Mouse (Mus musculus) thymus, adult 2 months (tissue): Measurements from ENCODE around the gene Med12l. TPM values are rescaled to one million over a fixed set of nuclear protein-coding genes. Genes with fewer than 3 reads are reported as not detected.
"Not testable (repeated sequence)": the region's sequence is repeated elsewhere in the genome, so short reads cannot be mapped to it uniquely, and the experiment has no call there.

Experiments
- DNase-seq: peaks from one replicate; pipeline ENCODE4 v3.0.0; 2021
- H3K27ac ChIP-seq: fragments of 200-500 bp; 2 replicates; pipeline ENCODE4 v1.5.1; 2012; ENCODE audit warnings: low read length, control low read depth; ENCODE audit not compliant: control insufficient read depth, insufficient read depth
- H3K27me3 ChIP-seq: fragments of 200-500 bp; 2 replicates; pipeline ENCODE4 v1.6.1; 2012; ENCODE audit warnings: mild to moderate bottlenecking, low read length, moderate library complexity, mixed read lengths; ENCODE audit not compliant: control insufficient read depth, insufficient read depth
- H3K36me3 ChIP-seq: fragments of 200-500 bp; 2 replicates; pipeline ENCODE4 v1.6.1; 2012; ENCODE audit warnings: mild to moderate bottlenecking, low read length, moderate library complexity; ENCODE audit not compliant: control insufficient read depth, insufficient read depth
- H3K4me1 ChIP-seq: fragments of 200-500 bp; replicated peaks from 2 replicates; pipeline ENCODE4 v1.6.1; 2012; ENCODE audit warnings: low read length; ENCODE audit not compliant: control insufficient read depth, insufficient read depth
- H3K4me3 ChIP-seq: fragments of 200-500 bp; 2 replicates; pipeline ENCODE4 v1.5.1; 2012; ENCODE audit warnings: mild to moderate bottlenecking, low read length, control low read depth, moderate library complexity; ENCODE audit not compliant: control insufficient read depth, insufficient read depth
- CTCF ChIP-seq: fragments of 200-500 bp; IDR thresholded peaks from 2 replicates; pipeline ENCODE4 v1.5.1; 2012; ENCODE audit warnings: mild to moderate bottlenecking, control low read depth, low read length, moderate library complexity, borderline replicate concordance; ENCODE audit not compliant: control insufficient read depth, poor library complexity, insufficient read depth; ENCODE audit errors: extremely low read depth
- POLR2A ChIP-seq: fragments of 200-500 bp; IDR thresholded peaks from 2 replicates; pipeline ENCODE4 v1.6.1; 2012; ENCODE audit warnings: mild to moderate bottlenecking, low read length, control low read depth, moderate library complexity; ENCODE audit not compliant: control insufficient read depth, poor library complexity, insufficient read depth; ENCODE audit errors: extremely low read depth
- WGBS: fragments of 180-500 bp; shearing (Covaris S2); methylation state at CpG from one replicate; pipeline ENCODE4 v1.1.7; 2018; 5-methylcytosine and 5-hydroxymethylcytosine counted together
- polyA plus RNA-seq: library from polyadenylated mRNA; depleted of rRNA; stranded (reverse); fragments of >200 nt; gene quantifications from 2 replicates; pipeline ENCODE4 v1.2.3, GENCODE M21; 2012

Gene Med12l
- polyA plus RNA-seq, 1 experiment = 3.3 TPM

DNA sequence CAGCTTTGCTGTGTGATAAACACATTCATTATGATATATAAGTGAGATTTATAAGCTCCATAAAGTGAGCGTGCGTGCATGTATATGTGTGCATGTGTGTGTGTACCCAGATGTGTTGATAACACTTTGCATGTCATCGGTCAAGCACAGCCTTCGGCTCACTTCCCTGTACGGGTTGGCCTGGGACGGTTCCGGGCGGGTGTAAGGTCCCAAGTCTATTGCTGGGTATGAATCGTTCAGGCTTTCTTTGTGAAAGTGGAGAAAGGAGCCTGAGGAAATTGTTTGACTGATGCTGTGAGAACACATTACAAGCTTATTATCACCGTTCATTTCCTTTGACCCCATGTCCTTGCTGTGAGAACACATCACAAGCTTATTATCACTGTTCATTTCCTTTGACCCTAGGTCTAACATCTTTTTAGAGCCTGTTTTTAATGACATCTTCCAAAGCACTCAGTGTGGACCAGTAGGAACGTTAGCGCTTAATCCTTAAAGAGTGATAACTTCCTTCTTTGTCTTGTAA is 133.4 kb downstream of the Med12l start:
- no peaks in the 10 kb centered on the region for H3K27me3 ChIP-seq
- H3K4me1 ChIP-seq = no peaks in the 10 kb centered on the region
- no peaks in the 10 kb centered on the region for H3K36me3 ChIP-seq

DNA sequence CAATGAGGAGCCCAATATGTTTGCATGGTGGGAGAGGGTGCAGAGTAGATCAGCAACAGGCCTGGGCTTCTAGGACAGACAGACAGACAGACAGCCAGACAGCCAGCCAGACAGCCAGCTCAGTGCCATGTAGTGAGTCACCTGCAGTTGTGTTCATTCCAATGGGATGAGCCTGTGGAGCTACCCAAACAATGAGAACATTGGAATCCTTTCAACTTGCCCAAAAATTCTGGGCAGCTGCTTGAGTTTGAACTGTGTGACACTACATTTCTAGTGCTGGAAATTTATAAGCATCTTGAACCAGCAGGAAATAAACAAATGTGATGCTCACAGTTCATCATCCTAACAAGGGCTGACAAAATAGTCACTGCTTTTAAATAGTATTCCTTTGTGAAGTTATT is 134.0 kb downstream of the Med12l start:
- no peak overlapping the region for H3K4me3 ChIP-seq
- TF ChIP-seq CTCF (no peak), POLR2A (no peak)
- no peaks in the 10 kb centered on the region for H3K36me3 ChIP-seq
- H3K27ac ChIP-seq = no peak overlapping the region
- H3K4me1 ChIP-seq = no peaks in the 10 kb centered on the region
- DNase-seq = no peak
- no peaks in the 10 kb centered on the region for H3K27me3 ChIP-seq

More for the DNA sequence above, 133.4 kb downstream of the Med12l start:
- no peak overlapping the region for H3K4me3 ChIP-seq
- 95% methylated on average over 12 of the region's 12 CpGs for WGBS
- DNase-seq = no peak
- no peak overlapping the region for H3K27ac ChIP-seq
- TF ChIP-seq CTCF (no peak), POLR2A (no peak)

- no peak overlapping the region for H3K4me3 ChIP-seq
- no peaks in the 10 kb centered on the region for H3K27me3 ChIP-seq
- TF ChIP-seq POLR2A (no peak), CTCF (no peak)
- WGBS = 96% methylated on average over 2 of the region's 2 CpGs
- no peak for DNase-seq
- no peak overlapping the region for H3K27ac ChIP-seq
- no peaks in the 10 kb centered on the region for H3K4me1 ChIP-seq
- no peaks in the 10 kb centered on the region for H3K36me3 ChIP-seq
Measured at GRCm38 (mm10) chr3:59140115-59140514, 134.5 kb downstream of the Med12l start.

GRCm38 (mm10) chr3:59140941-59141340 is 135.3 kb downstream of the Med12l start:
- not testable (repeated sequence) for H3K27ac ChIP-seq, H3K4me1 ChIP-seq
- 97% methylated on average over 4 of the region's 4 CpGs for WGBS

GRCm38 (mm10) chr3:59141507-59142305 is 136.1 kb downstream of the Med12l start:
- TF ChIP-seq CTCF (no peak), POLR2A (no peak)
- Histone ChIP-seq H3K4me3 (no peak overlapping the region), H3K27ac (no peak overlapping the region), H3K36me3 (no peaks in the 10 kb centered on the region), H3K4me1 (no peaks in the 10 kb centered on the region), H3K27me3 (no peaks in the 10 kb centered on the region)
- DNase-seq = no peak
- WGBS = 94% methylated on average over 8 of the region's 8 CpGs

More at GRCm38 (mm10) chr3:59140941-59141340, 135.3 kb downstream of the Med12l start:
- H3K27me3 ChIP-seq, H3K36me3 ChIP-seq, DNase-seq, H3K4me3 ChIP-seq: not testable (repeated sequence)

DNA sequence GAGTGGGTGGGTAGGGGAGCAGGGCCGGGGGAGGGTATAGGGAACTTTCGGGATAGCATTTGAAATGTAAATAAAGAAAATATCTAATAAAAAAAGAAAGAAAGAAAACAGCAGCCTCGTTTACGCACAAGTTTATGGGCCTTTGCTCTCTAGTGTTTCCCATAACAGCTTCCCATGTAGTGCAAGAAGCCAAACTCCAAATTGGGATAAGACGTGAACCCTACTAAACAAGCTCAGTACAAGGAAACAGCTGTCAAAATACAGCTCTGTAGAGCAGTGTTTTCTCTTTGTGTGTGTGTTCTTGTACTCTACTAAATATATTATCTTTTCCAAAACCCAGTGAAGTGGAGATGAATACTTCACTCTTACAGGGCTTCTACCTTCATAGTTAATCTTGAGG is 139.6 kb downstream of the Med12l start:
- no peak overlapping the region for H3K4me3 ChIP-seq
- TF ChIP-seq CTCF (no peak), POLR2A (no peak)
- no peaks in the 10 kb centered on the region for H3K27me3 ChIP-seq
- no peak overlapping the region for H3K27ac ChIP-seq
- no peaks in the 10 kb centered on the region for H3K4me1 ChIP-seq
- DNase-seq = no peak
- H3K36me3 ChIP-seq = no peaks in the 10 kb centered on the region
- 97% methylated on average over 5 of the region's 5 CpGs for WGBS

DNA sequence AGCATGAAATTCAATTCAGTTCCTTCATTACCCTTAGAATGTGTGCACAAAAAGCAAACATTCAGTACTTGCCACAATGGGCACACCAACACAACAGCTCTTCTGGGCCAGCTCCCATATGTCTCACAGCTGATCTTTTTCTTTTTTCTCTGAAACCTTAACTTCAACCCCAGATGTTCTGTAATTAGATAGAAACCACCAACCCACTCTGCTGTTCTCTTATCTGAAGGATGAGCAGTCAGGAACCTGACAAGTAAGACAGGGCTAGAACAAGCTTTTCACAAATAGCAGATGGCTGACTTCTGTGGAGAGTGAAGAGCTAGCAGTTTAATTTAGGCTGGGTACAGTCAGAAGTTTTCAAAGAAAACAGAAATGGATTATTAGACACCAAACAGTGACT is 144.0 kb downstream of the Med12l start:
- TF ChIP-seq POLR2A (no peak), CTCF (no peak)
- Histone ChIP-seq H3K36me3 (no peaks in the 10 kb centered on the region), H3K27ac (no peak overlapping the region), H3K4me1 (no peaks in the 10 kb centered on the region), H3K27me3 (no peaks in the 10 kb centered on the region), H3K4me3 (no peak overlapping the region)
- no peak for DNase-seq
